Mouse (Mus musculus): Measurements from ENCODE around the gene Cdh1.

DNA sequence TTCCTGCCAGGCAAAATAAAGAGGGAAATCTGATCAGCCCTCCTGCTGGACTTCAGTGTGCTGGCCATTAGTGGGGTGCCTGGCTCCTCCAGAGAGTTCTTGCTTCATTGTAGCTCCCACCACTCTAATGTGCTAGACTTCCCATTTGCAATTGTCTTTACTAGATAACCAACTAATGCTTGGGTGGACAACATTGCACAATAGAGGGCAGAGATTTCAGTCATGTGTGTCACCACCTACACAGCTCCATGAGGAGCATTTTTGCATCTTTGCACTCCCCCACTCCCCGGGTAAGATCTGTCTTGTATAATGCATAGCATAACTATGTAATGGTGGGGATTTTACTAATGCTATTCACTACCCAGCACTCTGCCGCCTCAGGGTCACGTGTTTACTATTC, 21.6 kb downstream of the Cdh1 start:
- TF ChIP-seq CTCF (IDR thresholded peaks at IDR 0.05; ENCODE audit: insufficient read depth, low read depth, low read length) (no peak), POLR2A (IDR thresholded peaks at IDR 0.05; ENCODE audit: insufficient read depth, low read depth, low read length) (no peak)
